Mouse (Mus musculus): ENCODE data around the gene Eif2ak4.

- TF ChIP-seq CTCF (IDR thresholded peaks at IDR 0.05) (peak; percentile 70), EP300 (IDR thresholded peaks at IDR 0.05) (no peak)
These were observed 43.2 kb downstream of the Eif2ak4 start for GRCm38 (mm10) chr2:118431589-118431988.
